Mouse (Mus musculus) heart, embryonic 13.5 days (tissue): ENCODE results near the gene Mettl9. TPM values are rescaled to one million over a fixed set of nuclear protein-coding genes. Genes with fewer than 3 reads are reported as not detected.
"Not testable (repeated sequence)": the region's sequence is repeated elsewhere in the genome, so short reads cannot be mapped to it uniquely, and the experiment has no call there.

Source experiments
- ATAC-seq: fragments of 200-750 bp; cut with Nextera tagmentation; 2 replicates; pipeline ENCODE4 v1.8.0; 2017; ENCODE audit warnings: moderate TSS enrichment; ENCODE audit not compliant: insufficient number of reproducible peaks, low FRiP score, low TSS enrichment; ENCODE audit errors: extremely low read depth
- H3K27ac ChIP-seq: fragments of 300-500 bp; sonication (generic); replicated peaks from 2 replicates; pipeline ENCODE4 v1.5.1; 2015; ENCODE audit warnings: moderate library complexity, mild to moderate bottlenecking, inconsistent platforms
- H3K27me3 ChIP-seq: fragments of 300-500 bp; sonication (generic); replicated peaks from 2 replicates; pipeline ENCODE4 v1.6.1; 2015; ENCODE audit warnings: mild to moderate bottlenecking, inconsistent platforms
- H3K36me3 ChIP-seq: fragments of 300-500 bp; sonication (generic); 2 replicates; pipeline ENCODE4 v1.6.1; 2015; ENCODE audit warnings: mild to moderate bottlenecking, inconsistent platforms
- H3K4me1 ChIP-seq: fragments of 300-500 bp; sonication (generic); 2 replicates; pipeline ENCODE4 v1.6.1; 2015; ENCODE audit warnings: inconsistent platforms
- H3K4me2 ChIP-seq: fragments of 300-500 bp; sonication (generic); 2 replicates; pipeline ENCODE4 v1.6.1; 2015; ENCODE audit warnings: inconsistent platforms, mild to moderate bottlenecking, moderate library complexity
- H3K4me3 ChIP-seq: fragments of 300-500 bp; sonication (generic); 2 replicates; pipeline ENCODE4 v1.5.1; 2015; ENCODE audit warnings: moderate library complexity, mild to moderate bottlenecking, inconsistent platforms
- H3K9ac ChIP-seq: fragments of 300-500 bp; sonication (generic); 2 replicates; pipeline ENCODE4 v1.6.1; 2015; ENCODE audit warnings: inconsistent platforms, mild to moderate bottlenecking, moderate library complexity
- H3K9me3 ChIP-seq: fragments of 300-500 bp; sonication (generic); 2 replicates; pipeline ENCODE4 v1.6.1; 2016; ENCODE audit warnings: inconsistent platforms
- WGBS: fragments of 180-500 bp; shearing (Covaris S2); methylation state at CpG from one replicate; pipeline ENCODE4 v1.1.7; 2015; ENCODE audit warnings: mixed read lengths; 5-methylcytosine and 5-hydroxymethylcytosine counted together
- polyA plus RNA-seq: library from polyadenylated mRNA; unstranded; fragments of >200 nt; fragmentation: Nextera tagmentation; extraction: Ambion mirVana; gene quantifications from 2 replicates; pipeline ENCODE4 v1.2.1, GENCODE M21; 2015

Mettl9 gene
- polyA plus RNA-seq, 1 experiment from 2014 or later = 96.0 TPM

- Histone ChIP-seq H3K4me3 (no peak overlapping the region), H3K27me3 (peaks cover 12% of the 10 kb centered on the region; the same call in 1 of the 2 replicates), H3K36me3 (no peaks in the 10 kb centered on the region), H3K4me2 (no peak overlapping the region), H3K9ac (no peak overlapping the region), H3K9me3 (no peaks in the 10 kb centered on the region), H3K27ac (no peak overlapping the region), H3K4me1 (no peaks in the 10 kb centered on the region)
- WGBS = 33% methylated on average over 8 of the region's 8 CpGs
- ATAC-seq = no peak
Measured at GRCm38 (mm10) chr7:121020277-121020676, 14.0 kb upstream of the Mettl9 start.

- H3K36me3 ChIP-seq = no peaks in the 10 kb centered on the region
- 53% methylated on average over 6 of the region's 6 CpGs for WGBS
- no peak overlapping the region for H3K9ac ChIP-seq
- H3K4me1 ChIP-seq = no peaks in the 10 kb centered on the region
- no peak overlapping the region for H3K4me3 ChIP-seq
- no peaks in the 10 kb centered on the region for H3K9me3 ChIP-seq
- peaks cover 26% of the 10 kb centered on the region for H3K27me3 ChIP-seq
- no peak overlapping the region for H3K4me2 ChIP-seq
- H3K27ac ChIP-seq = no peak overlapping the region
- no peak for ATAC-seq
Measured at GRCm38 (mm10) chr7:121025221-121026008, 8.8 kb upstream of the Mettl9 start.

GRCm38 (mm10) chr7:121026300-121026699, 7.9 kb upstream of the Mettl9 start:
- Histone ChIP-seq H3K4me1 (no peaks in the 10 kb centered on the region), H3K9ac (no peak overlapping the region), H3K27ac (no peak overlapping the region), H3K27me3 (peaks cover 30% of the 10 kb centered on the region), H3K4me2 (no peak overlapping the region), H3K36me3 (no peaks in the 10 kb centered on the region), H3K9me3 (no peaks in the 10 kb centered on the region), H3K4me3 (no peak overlapping the region)
- 62% methylated on average over 3 of the region's 3 CpGs for WGBS
- ATAC-seq = no peak

GRCm38 (mm10) chr7:121029947-121030346, 4.3 kb upstream of the Mettl9 start:
- ATAC-seq, H3K9me3 ChIP-seq, H3K36me3 ChIP-seq, H3K4me1 ChIP-seq, H3K9ac ChIP-seq, H3K4me2 ChIP-seq, H3K4me3 ChIP-seq, H3K27ac ChIP-seq: not testable (repeated sequence)
- peaks cover 48% of the 10 kb centered on the region for H3K27me3 ChIP-seq

GRCm38 (mm10) chr7:121034701-121035141, 476 bp downstream of the Mettl9 start:
- Histone ChIP-seq H3K27me3 (peaks cover 30% of the 10 kb centered on the region), H3K4me2 (peak overlapping the region; percentile 87), H3K9me3 (no peaks in the 10 kb centered on the region), H3K4me3 (peak overlapping the region; percentile 97), H3K36me3 (no peaks in the 10 kb centered on the region), H3K27ac (peak overlapping the region; percentile 97), H3K4me1 (peaks cover 30% of the 10 kb centered on the region), H3K9ac (peak overlapping the region; percentile 100)
- 1% methylated on average over 51 of the region's 63 CpGs for WGBS
- peak; percentile 69 for ATAC-seq

GRCm38 (mm10) chr7:121035161-121035721, 996 bp downstream of the Mettl9 start:
- Histone ChIP-seq H3K4me2 (peak overlapping the region; percentile 87), H3K27ac (peak overlapping the region; percentile 97), H3K36me3 (no peaks in the 10 kb centered on the region), H3K4me1 (peaks cover 36% of the 10 kb centered on the region), H3K27me3 (peaks cover 27% of the 10 kb centered on the region), H3K9ac (peak overlapping the region; percentile 100), H3K4me3 (peak overlapping the region; percentile 97), H3K9me3 (no peaks in the 10 kb centered on the region)
- peak; percentile 9; the same call in 1 of the 2 replicates for ATAC-seq
- WGBS = under 1% methylated on average over 24 of the region's 24 CpGs

GRCm38 (mm10) chr7:121040595-121040994, 6.3 kb downstream of the Mettl9 start:
- no peak overlapping the region for H3K27ac ChIP-seq
- no peak for ATAC-seq
- no peak overlapping the region for H3K9ac ChIP-seq
- H3K9me3 ChIP-seq = no peaks in the 10 kb centered on the region
- no peak overlapping the region for H3K4me3 ChIP-seq
- no peaks in the 10 kb centered on the region for H3K27me3 ChIP-seq
- H3K4me2 ChIP-seq = no peak overlapping the region
- WGBS = 86% methylated on average over 4 of the region's 4 CpGs
- H3K36me3 ChIP-seq = no peaks in the 10 kb centered on the region
- peaks cover 76% of the 10 kb centered on the region for H3K4me1 ChIP-seq

- no peak overlapping the region for H3K27ac ChIP-seq
Measured at GRCm38 (mm10) chr7:121041989-121042388, 7.7 kb downstream of the Mettl9 start.

GRCm38 (mm10) chr7:121043004-121043403, 8.8 kb downstream of the Mettl9 start:
- H3K4me1 ChIP-seq = peaks cover 59% of the 10 kb centered on the region
- ATAC-seq = no peak
- H3K4me2 ChIP-seq = no peak overlapping the region
- H3K27ac ChIP-seq = no peak overlapping the region
- 86% methylated on average over 3 of the region's 3 CpGs for WGBS
- H3K9ac ChIP-seq = no peak overlapping the region
- H3K27me3 ChIP-seq = no peaks in the 10 kb centered on the region
- no peaks in the 10 kb centered on the region for H3K36me3 ChIP-seq
- H3K9me3 ChIP-seq = no peaks in the 10 kb centered on the region
- no peak overlapping the region for H3K4me3 ChIP-seq

More at GRCm38 (mm10) chr7:121041989-121042388, 7.7 kb downstream of the Mettl9 start:
- Histone ChIP-seq H3K36me3 (no peaks in the 10 kb centered on the region), H3K9ac (no peak overlapping the region), H3K9me3 (no peaks in the 10 kb centered on the region), H3K4me3 (no peak overlapping the region), H3K27me3 (no peaks in the 10 kb centered on the region), H3K4me2 (no peak overlapping the region), H3K4me1 (peaks cover 67% of the 10 kb centered on the region)
- ATAC-seq = no peak
- 74% methylated on average over 1 of the region's 1 CpGs for WGBS

- Histone ChIP-seq H3K4me1 (peaks cover 57% of the 10 kb centered on the region), H3K9ac (no peak overlapping the region), H3K36me3 (peaks cover 1% of the 10 kb centered on the region; the same call in 1 of the 2 replicates), H3K4me3 (no peak overlapping the region), H3K4me2 (no peak overlapping the region), H3K9me3 (no peaks in the 10 kb centered on the region), H3K27ac (no peak overlapping the region), H3K27me3 (no peaks in the 10 kb centered on the region)
- ATAC-seq = no peak
- 91% methylated on average over 1 of the region's 1 CpGs for WGBS
Measured at GRCm38 (mm10) chr7:121043510-121043909, 9.3 kb downstream of the Mettl9 start.

GRCm38 (mm10) chr7:121044251-121044650, 10.0 kb downstream of the Mettl9 start:
- peaks cover 57% of the 10 kb centered on the region for H3K4me1 ChIP-seq
- no peaks in the 10 kb centered on the region for H3K27me3 ChIP-seq
- ATAC-seq = no peak
- no peak overlapping the region for H3K4me2 ChIP-seq
- no peak overlapping the region for H3K4me3 ChIP-seq
- H3K9me3 ChIP-seq = no peaks in the 10 kb centered on the region
- no peak overlapping the region for H3K9ac ChIP-seq
- no peak overlapping the region for H3K27ac ChIP-seq
- 21% methylated on average over 1 of the region's 1 CpGs for WGBS
- peaks cover 3% of the 10 kb centered on the region; the same call in 1 of the 2 replicates for H3K36me3 ChIP-seq
